ENCODE assay signal across 12 mouse cellular contexts in the genomic region with DNA sequence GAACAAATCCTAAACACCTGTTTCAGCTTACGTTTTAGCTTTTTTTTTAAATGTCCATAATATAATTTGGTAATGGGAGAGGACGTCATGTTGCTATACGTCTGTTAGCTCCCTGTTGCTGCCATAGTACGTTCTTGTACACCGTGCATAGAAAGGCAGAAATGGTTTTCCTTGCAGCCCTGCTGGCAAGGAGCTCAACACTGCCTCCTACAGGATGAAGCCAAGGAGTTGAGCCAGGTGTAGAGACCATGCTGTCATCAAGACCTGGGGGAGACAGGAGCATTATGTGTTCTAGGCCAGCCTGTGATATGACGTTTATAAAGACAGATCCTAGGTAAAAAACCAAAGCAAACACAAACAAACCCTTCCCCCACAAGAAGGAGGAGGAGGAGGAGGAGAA. TPM values are rescaled to one million over a fixed set of nuclear protein-coding genes. Genes with fewer than 3 reads are reported as not detected.
A peak's percentile ranks its signal among the peaks of the same experiment; 100 is the strongest.
DNase-seq lines count a peak whose midpoint lies in the region; ATAC-seq and TF ChIP-seq lines count a peak whose summit lies in the region.
"Had no signal": no experiment of that assay in that cellular context is flagged by ENCODE, and none has a peak within 500 bp of the region (broad histone marks: within the 10 kb centered on the region; RNA-seq: fewer than 3 reads in every experiment).

No protein-coding gene starts in this region.

- no peak overlapping the region for H3K4me2 ChIP-seq in CH12.LX (ENCODE audit: insufficient read depth, low read depth, poor library complexity, severe bottlenecking)
- H3K4me2 ChIP-seq: lung, embryonic 15.5 days had no signal

- peak; percentile 67 for ATAC-seq in megakaryocyte, adult 5-6 weeks (ENCODE audit: poor library complexity, severe bottlenecking)
- no peak for ATAC-seq in megakaryocyte-erythroid progenitor cell, adult 5-6 weeks (replicated peaks; ENCODE audit: low FRiP score, low TSS enrichment, poor library complexity, severe bottlenecking)

- no peaks in the 10 kb centered on the region for H3K27me3 ChIP-seq in CH12.LX (replicated peaks)
- H3K27me3 ChIP-seq: lung, embryonic 15.5 days had no signal

- no peak overlapping the region for H3K4me3 ChIP-seq in layer of hippocampus, adult 2 months
- no peak overlapping the region for H3K4me3 ChIP-seq in CH12.LX (replicated peaks in 1 of 3; ENCODE audit: low read depth in 2 of 3, low read length in 2 of 3, poor library complexity in 1 of 3)
- H3K4me3 ChIP-seq: lung, embryonic 15.5 days had no signal

- no peak for TF ChIP-seq EP300 in CH12.LX (IDR thresholded peaks at IDR 0.05; ENCODE audit: low read length)

- H3K9me3 ChIP-seq in CH12.LX (replicated peaks; ENCODE audit: low read length), result no peaks in the 10 kb centered on the region
- H3K9me3 ChIP-seq: lung, embryonic 15.5 days had no signal

- no peaks in the 10 kb centered on the region for H3K79me2 ChIP-seq in CH12.LX (replicated peaks; ENCODE audit: control insufficient read depth, extremely low read depth, insufficient read depth, poor library complexity, severe bottlenecking)

- peak; percentile 37 for TF ChIP-seq CTCF in layer of hippocampus, adult 2 months (conservative IDR thresholded peaks at IDR 0.05)
- TF ChIP-seq CTCF in CH12.LX (conservative IDR thresholded peaks at IDR 0.05 in 1 of 2, IDR thresholded peaks at IDR 0.05 in 1 of 2; ENCODE audit: low read depth in 2 of 2, low read length in 2 of 2), result peak; percentile 31 to 79; a peak in 3 of 4 replicates

- in situ Hi-C loops in CH12.LX (cut with MboI; ENCODE audit: low pct_ligation_motif_present, low pct_unique_long_range_greater_than_20kb, low sequenced_read_pairs), result loop anchor here (10.0 kb wide), 1 partner anchor 78 kb away; no protein-coding TSS in a partner anchor

- no peak for DNase-seq in layer of hippocampus, adult 2 months (ENCODE audit: low spot score in 2 of 2)
- DNase-seq in layer of hippocampus, adult 18-20 months (ENCODE audit: low spot score in 2 of 2), result no peak
- DNase-seq in CH12.LX (ENCODE audit: extremely low read depth) (peak; percentile 56), ES-CJ7 (ENCODE audit: low read depth, low spot score) (peak; percentile 50)
- no peak for DNase-seq in cerebellum, postnatal 4 days (ENCODE audit: low spot score in 2 of 2)
- DNase-seq: adrenal gland, postnatal 36 days; cerebellum, postnatal 14 days; gastrocnemius, postnatal 10 days; kidney, postnatal 10 days had no signal

- H3K27ac ChIP-seq in layer of hippocampus, adult 2 months, result no peak overlapping the region
- H3K27ac ChIP-seq in CH12.LX (ENCODE audit: insufficient read depth, low read depth), result no peak overlapping the region
- H3K27ac ChIP-seq: lung, embryonic 15.5 days had no signal

- dilution Hi-C loops in CH12.LX (cut with MboI; ENCODE audit: extremely low pct_ligation_motif_present, extremely low pct_unique_long_range_greater_than_20kb, low sequenced_read_pairs), result no loop called here

- H3K4me1 ChIP-seq in CH12.LX (ENCODE audit: control insufficient read depth in 1 of 2, insufficient read depth in 2 of 2), result peaks cover 0 to under 1% of the 10 kb centered on the region in 2 experiments; a peak in 1 of 4 replicates
- H3K4me1 ChIP-seq: lung, embryonic 15.5 days had no signal

- peak; percentile 72 for TF ChIP-seq RAD21 in CH12.LX (IDR thresholded peaks at IDR 0.05; ENCODE audit: low read depth, low read length)

- no peak for TF ChIP-seq POLR2A in CH12.LX (IDR thresholded peaks at IDR 0.05; ENCODE audit: low read depth, low read length)

- H3K36me3 ChIP-seq in CH12.LX (replicated peaks in 1 of 2; ENCODE audit: control insufficient read depth in 1 of 2, insufficient read depth in 1 of 2, low read length in 1 of 2), result no peaks in the 10 kb centered on the region
- H3K36me3 ChIP-seq: lung, embryonic 15.5 days had no signal

- no peak overlapping the region for H3K9ac ChIP-seq in CH12.LX (ENCODE audit: insufficient read depth, low read depth)
- H3K9ac ChIP-seq: lung, embryonic 15.5 days had no signal

TF ChIP-seq in CH12.LX, 34 proteins besides CTCF, POLR2A, EP300 and RAD21:
- TF ChIP-seq SMC3 (IDR thresholded peaks at IDR 0.05; ENCODE audit: low read depth, low read length), result peak; percentile 74
- TF ChIP-seq USF1 (IDR thresholded peaks at IDR 0.05; ENCODE audit: low read depth, low read length), result no peak
- TF ChIP-seq RCOR1 (conservative IDR thresholded peaks at IDR 0.05; ENCODE audit: low read depth, low read length), result no peak
- no peak for TF ChIP-seq MYC (IDR thresholded peaks at IDR 0.05; ENCODE audit: low read depth, low read length)
- no peak for TF ChIP-seq MAX (IDR thresholded peaks at IDR 0.05; ENCODE audit: low read length)
- no peak for TF ChIP-seq E2F4 (IDR thresholded peaks at IDR 0.05; ENCODE audit: insufficient replicate concordance, low read depth, low read length)
- 0 out of 2 replicates have a peak, but pooled peaks have one; percentile 3 for TF ChIP-seq ZC3H11A (IDR thresholded peaks at IDR 0.05; ENCODE audit: low read depth, low read length)
- no peak for TF ChIP-seq TBP (conservative IDR thresholded peaks at IDR 0.05; ENCODE audit: low read depth, low read length)

RNA-seq across cellular contexts. Expression of gene Nfil3, which starts 36.2 kb away (rescaled TPM):
- 10 to 100 TPM; 14.2 to 14.7 TPM for total RNA-seq in layer of hippocampus, adult 2 months (2021)
- total RNA-seq in layer of hippocampus, adult 18-20 months (2021), result 10 to 100 TPM; 18.8 to 22.0 TPM
- 24.4 and 30.0 TPM in 2 replicates for total RNA-seq in CH12.LX (2012; rRNA removed)
- total RNA-seq in CH12.LX (2014; rRNA removed), result 23.5 and 27.8 TPM in 2 replicates
- polyA plus RNA-seq in CH12.LX (2012; ENCODE audit: insufficient read length, low read depth), result 34.5 and 34.6 TPM in 2 replicates
- total RNA-seq in megakaryocyte, adult 5-6 weeks (2015), result 43.2 and 59.6 TPM in 2 replicates
- total RNA-seq in megakaryocyte, adult 5-6 weeks (2017), result 43.6 and 53.0 TPM in 2 replicates
- 0.64 TPM in 1 of 2 replicates, not detected in the other for total RNA-seq in megakaryocyte-erythroid progenitor cell, adult 5-6 weeks (2014; fragmentation: Nextera tagmentation)
- 0.85 and 0.88 TPM in 2 replicates for total RNA-seq in megakaryocyte-erythroid progenitor cell, adult 5-6 weeks (2017)

Comparison
In these comparisons a context has a peak if more than half of its experiments do, and no peak if none do; other contexts are left out.
1. DNase-seq: peak in CH12.LX (single experiment) and ES-CJ7 (single experiment); none in layer of hippocampus, adult 2 months (0 of 2), layer of hippocampus, adult 18-20 months (0 of 2) and cerebellum, postnatal 4 days (0 of 2).
2. RNA of gene Nfil3, which starts 36.2 kb away (total RNA-seq): 43.2 to 59.6 TPM in megakaryocyte, adult 5-6 weeks, 23.5 to 30.0 TPM in CH12.LX, 18.8 to 22.0 TPM in layer of hippocampus, adult 18-20 months and 14.2 to 14.7 TPM in layer of hippocampus, adult 2 months; 0.64 to 0.88 TPM in megakaryocyte-erythroid progenitor cell, adult 5-6 weeks; every median in the first group is over 4 times any median in the second.